Mouse (Mus musculus) retina, embryonic 14.5 days (tissue): ENCODE measurements around the gene Gm3233.
"Not testable (repeated sequence)": the region's sequence is repeated elsewhere in the genome, so short reads cannot be mapped to it uniquely, and the experiment has no call there.

Experiments used
- DNase-seq: peaks from one replicate; pipeline ENCODE4 v3.0.0-alpha.2; 2015; ENCODE audit warnings: low spot score

The Gm3233 gene

DNA sequence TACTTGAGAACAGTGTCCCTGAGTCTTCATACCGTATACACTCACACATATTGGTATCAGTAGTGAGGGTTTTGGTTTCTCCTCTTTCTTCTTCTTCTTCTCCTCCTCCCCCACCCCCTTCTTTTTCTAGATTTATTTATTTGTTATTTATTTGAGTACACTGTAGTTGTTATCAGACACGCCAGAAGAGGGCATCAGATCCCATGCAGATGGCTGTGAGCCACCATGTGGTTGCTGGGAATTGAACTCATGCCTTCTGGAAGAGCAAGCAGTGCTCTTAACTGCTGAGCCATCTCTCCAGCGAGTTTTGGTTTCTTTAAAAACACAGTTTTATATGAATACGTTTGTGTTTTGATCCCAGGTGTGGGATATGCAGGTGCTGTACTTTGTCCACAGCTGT is 31.2 kb downstream of the Gm3233 start:
- peak; percentile 13 for DNase-seq

DNA sequence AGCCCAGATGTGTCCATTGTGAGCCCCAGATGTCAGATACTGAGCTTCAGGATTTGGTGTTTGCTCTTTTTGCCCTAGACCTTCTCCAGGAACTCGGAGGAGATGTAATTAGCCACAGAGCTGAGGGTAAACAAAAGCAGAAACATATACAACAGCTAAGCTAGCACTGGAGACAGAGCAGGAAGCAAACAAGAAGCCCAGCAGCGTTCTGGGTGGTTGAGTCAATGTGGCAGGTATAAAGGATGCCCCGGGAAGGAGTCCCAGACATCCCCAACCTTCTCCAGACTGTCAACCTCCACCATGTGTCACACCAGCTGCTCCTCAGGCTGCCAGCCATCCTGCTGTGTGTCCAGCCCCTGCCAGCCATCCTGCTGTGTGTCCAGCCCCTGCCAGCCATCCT is 33.3 kb downstream of the Gm3233 start, which contains the start of gene Gm10100:
Gene Gm10100 (plus strand): TSS at position 301 of the 400 bp plus-strand sequence.
- no peak for DNase-seq

DNA sequence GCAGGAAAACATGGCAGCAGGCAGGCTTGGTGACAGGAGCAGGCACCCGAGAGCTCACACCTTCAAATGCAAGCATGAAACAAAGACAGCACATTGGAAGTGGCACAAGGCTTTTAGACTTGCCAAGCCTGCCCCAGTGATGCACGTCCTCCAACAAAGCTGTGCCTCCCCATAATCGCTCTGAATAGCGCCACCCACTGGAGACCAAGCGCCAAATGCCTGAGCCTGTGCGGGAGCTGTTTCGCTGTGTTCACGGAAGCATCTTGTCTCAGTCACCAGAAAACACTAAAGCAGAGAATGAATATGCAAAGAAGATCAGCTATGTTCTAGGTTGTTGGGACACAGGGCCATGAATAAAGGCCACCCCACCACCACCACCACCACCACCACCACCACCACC is 34.6 kb downstream of the Gm3233 start:
- no peak for DNase-seq

DNA sequence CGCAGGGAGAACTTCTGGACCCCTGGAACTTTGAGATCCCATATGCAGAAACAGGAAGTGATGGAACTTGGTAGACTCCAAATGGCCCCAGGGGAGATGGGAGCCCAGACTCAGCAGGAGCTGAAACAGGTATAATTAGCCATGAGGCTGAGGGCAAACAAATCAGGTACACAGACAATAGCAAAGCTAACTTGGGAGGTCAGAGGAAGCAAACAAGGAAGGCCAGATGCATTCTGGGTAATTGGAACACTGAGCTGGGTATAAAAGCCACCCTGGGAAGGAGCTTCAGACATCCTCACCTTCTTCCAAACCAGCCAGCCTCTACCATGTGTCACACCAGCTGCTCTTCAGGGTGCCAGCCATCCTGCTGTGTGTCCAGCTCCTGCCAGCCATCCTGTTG is 39.2 kb downstream of the Gm3233 start, which contains the start of gene Krtap12-1:
Gene Krtap12-1 (plus strand): TSS at position 301 of the 400 bp plus-strand sequence.
- not testable (repeated sequence) for DNase-seq

DNA sequence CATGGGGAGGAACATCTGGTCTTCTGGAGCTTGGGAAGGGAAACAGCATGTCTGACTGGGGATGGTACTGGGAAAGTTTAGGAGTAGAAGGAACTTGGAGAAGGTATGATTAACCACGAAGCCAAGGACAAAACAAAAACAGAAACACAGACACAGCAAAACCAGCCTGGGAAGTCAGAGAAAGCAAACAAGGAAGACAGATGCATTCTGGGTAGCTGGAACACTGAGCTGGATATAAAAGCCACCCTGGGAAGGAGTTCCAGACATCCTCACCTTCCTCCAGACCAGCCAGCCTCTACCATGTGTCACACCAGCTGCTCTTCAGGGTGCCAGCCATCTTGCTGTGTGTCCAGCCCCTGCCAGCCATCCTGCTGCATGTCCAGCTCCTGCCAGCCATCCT is 44.0 kb downstream of the Gm3233 start, which contains the start of gene Gm10142:
Gene Gm10142 (plus strand): TSS at position 301 of the 400 bp plus-strand sequence.
- DNase-seq: no peak

DNA sequence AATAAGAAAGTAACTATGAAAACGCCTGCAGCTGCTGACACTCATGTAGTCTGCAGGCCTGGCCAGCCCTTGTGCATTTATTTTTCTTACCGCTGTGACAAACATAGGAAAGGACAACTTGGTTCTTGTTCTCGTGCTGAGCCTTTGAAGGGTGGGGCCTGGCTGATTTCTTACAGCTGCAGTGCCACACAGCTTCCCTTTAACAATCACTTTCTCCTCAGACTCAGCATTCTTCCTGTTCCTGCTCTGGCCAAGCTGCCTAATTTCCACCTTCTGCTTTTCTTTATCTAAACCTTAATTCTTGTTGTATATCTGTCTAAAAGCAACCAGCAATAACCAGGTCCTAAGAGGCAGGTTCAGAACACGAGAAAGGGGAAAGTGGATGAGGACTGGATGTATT is 45.7 kb downstream of the Gm3233 start:
- no peak for DNase-seq

DNA sequence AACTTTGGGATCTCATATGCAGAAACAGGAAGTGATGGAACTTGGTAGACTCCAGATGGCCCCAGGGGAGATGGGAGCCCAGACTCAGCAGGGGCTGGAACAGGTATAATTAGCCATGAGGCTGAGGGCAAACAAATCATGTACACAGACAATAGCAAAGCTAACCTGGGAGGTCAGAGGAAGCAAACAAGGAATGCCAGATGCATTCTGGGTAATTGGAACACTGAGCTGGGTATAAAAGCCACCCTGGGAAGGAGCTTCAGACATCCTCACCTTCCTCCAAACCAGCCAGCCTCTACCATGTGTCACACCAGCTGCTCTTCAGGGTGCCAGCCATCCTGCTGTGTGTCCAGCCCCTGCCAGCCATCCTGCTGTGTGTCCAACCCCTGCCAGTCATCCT is 48.3 kb downstream of the Gm3233 start, which contains the start of gene Gm10024:
Gene Gm10024 (plus strand): TSS at position 301 of the 400 bp plus-strand sequence.
- not testable (repeated sequence) for DNase-seq

DNA sequence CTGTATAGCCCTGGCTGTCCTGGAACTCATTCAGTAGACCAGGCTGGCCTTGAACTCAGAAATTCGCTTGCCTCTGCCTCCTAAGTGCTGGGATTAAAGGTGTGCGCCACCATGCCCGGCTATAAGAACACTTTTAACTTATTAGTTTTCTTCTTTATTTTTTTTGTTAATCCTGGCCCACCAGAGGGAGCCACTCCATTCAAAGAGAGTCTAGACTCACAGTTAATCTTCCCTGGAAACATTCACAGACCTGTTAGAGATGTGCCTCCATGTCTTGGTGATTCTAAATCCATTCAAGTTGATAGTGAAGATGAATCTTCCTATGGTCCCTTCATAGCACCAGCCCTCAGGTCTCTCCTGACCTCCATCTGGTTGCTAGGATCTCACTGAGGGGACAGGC is 49.7 kb downstream of the Gm3233 start:
- no peak for DNase-seq
